Mouse (Mus musculus) layer of hippocampus, adult 6 months (tissue): ENCODE data around the gene Ret. TPM values are rescaled to one million over a fixed set of nuclear protein-coding genes. Genes with fewer than 3 reads are reported as not detected.

Experiments used
- long read RNA-seq, 2 experiments: library from polyadenylated mRNA; unstranded; transcript quantifications; one replicate each; pipeline ENCODE4 v2.0.0; 2019 to 2020
- polyA plus RNA-seq: library from polyadenylated mRNA; unstranded; fragments of <200 nt; fragmentation: Nextera tagmentation; gene quantifications from 2 replicates; pipeline ENCODE4 v1.2.3, GENCODE M21; 2021

Gene Ret
- polyA plus RNA-seq = 0.80 and 0.95 TPM in 2 replicates
- long read RNA-seq, experiment 1, partial matches to known transcripts = 1 of 1 reads
- long read RNA-seq, experiment 1, other reads (novel, unspliced or antisense) = 0 of 1 reads
- long read RNA-seq, experiment 2, full-length matches to known transcripts = 10 of 14 reads
- long read RNA-seq, experiment 2, partial matches to known transcripts = 3 of 14 reads
- long read RNA-seq, experiment 2, other reads (novel, unspliced or antisense) = 1 of 14 reads

DNA sequence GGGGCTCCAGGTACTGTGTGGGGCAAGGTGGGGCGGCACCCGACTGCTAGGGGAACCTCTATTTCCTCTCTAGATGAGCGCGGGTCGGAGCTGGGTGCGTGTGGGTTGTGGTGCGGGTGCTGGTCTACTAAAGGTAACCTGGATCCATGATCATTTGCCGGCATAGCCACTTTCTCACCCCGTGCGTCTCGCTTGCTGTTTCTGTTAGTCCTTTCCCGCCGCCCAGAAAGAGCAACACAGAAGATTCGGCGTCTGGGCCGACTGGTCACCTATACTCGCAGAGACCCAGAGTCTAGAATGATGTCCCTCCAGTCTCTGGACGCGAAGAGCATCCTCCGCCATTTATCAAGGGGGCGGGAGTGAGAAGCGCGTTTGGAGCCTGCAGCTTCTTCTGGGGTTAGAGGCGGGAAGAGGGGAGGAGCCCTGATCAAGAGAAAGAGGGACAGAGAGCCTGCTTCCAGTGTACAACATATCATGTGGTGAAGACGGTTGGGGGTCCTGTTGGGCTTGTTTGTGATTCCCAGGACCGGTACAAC lies at the start of gene Ret:
Gene Ret, minus strand, starts transcription at position 279 of the 536 bp plus-strand sequence.

DNA sequence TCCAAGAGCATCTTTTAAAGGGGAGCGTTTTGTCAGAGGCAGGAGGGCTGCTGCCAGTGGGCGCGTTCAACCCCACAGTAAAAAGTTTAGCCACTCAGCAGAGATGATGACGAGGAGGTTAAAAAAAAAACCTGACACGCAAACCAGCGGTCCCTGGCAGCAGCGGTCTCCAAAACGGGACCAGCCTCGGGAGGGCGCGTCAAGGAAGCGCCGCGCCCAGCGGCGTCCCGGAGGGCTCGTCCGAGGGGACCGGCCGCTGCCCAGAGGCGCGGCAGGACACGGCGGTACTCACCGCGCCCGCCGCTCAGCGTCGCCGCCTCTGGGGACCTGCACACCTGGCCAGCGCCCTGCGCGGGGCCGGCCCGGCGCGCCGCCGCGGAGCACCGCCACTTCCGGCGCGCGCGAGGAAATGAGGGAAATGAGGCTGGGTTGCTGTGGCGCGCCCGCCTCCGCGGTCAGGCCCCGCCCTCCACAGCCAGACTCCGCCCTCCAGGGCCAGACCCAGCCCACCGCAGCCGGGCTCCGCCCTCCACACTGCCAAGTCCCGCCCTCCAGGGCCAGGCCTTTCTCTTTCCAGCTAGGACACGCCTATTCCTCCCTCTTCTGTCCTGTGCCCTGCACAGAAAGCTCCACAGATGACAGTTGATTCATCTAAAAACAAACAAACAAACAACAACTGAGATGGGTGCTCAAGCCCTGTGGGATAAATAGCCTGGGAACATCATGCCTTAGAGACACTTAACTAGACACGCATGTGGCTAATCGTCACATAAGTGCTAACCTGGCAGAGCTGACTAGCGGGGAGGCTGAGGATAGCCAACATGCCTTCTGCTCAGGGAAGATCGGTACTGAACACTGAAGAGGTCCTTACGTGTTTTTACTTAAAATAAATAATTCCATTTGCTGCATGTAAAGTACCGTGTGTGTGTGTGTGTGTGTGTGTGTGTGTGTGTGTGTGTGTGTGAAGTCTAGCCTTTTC lies 58.5 kb downstream of the Ret start, which contains the start of gene Csgalnact2:
Gene Csgalnact2, minus strand, starts transcription at position 410 of the 979 bp plus-strand sequence.

Other genes starting within 250 kb of the Ret start
- gene Rasgef1a, start 186.3 kb downstream of the Ret start, polyA plus RNA-seq = 55.7 and 61.6 TPM in 2 replicates
- gene Csgalnact2, start 58.6 kb downstream of the Ret start, polyA plus RNA-seq = 6.2 and 7.1 TPM in 2 replicates
- 4.0 and 5.0 TPM in 2 replicates for gene Bms1, start 221.8 kb upstream of the Ret start, polyA plus RNA-seq